Mouse (Mus musculus) B cell, adult 2 months (primary cell): ENCODE results near the gene Fancd2os.

Source experiments
- DNase-seq, 2 experiments: peaks; one replicate each; pipeline ENCODE4 v3.0.0; 2022

Fancd2os gene

DNA sequence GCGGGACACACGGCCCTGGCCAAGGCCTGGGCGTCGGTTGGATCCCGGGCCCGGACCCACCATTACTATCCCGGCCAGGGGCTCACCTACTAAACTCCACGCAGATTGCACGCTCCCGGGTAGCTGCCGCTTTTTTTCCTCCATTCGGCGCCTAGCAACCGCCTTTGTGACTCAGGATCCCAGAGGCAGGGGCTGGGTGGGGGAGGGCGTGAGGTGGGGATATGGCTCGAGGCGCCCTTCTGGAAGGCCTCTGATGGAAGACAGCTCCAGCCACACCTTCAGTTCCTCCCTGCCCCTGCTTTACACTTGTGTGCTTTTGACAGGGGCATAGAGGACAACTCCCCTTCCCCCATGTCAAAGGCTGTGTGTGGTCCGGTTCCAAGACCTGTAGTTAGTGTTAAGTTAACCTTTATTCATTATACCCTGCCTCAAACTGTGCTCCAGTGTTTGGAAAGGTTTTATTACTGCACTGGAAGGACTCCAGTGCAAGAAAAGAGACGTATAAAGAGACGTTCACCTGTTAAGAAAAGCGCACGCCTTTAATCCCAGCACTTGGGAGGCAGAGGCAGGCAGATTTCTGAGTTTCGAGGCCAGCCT, at the start of gene Fancd2os:
Gene Fancd2os (minus strand): TSS at position 173 of the 597 bp plus-strand sequence.
- no peak for DNase-seq

DNA sequence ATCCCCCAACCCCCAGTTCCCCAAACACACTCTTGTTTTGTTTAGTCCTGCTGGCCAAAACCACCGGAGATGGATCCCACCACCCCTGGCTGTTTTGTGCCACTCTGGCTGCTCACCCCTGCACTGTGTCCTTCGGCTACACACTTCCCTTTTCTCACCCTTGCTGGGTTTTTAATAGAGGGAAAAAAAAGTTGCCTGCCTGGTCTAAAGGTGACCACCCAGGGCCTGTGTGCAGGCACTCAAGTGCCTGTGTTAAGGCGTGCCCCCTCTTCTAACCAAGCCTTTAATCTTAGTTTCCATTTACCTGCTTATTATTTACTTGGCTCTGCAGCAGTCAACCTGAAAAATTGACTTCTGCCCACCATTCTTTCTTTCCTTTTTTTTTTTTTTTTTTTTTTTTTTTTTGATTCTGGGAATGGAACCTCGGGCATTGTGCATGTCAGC, 49.7 kb upstream of the Fancd2os start:
- DNase-seq: peak; percentile 53 to 58

DNA sequence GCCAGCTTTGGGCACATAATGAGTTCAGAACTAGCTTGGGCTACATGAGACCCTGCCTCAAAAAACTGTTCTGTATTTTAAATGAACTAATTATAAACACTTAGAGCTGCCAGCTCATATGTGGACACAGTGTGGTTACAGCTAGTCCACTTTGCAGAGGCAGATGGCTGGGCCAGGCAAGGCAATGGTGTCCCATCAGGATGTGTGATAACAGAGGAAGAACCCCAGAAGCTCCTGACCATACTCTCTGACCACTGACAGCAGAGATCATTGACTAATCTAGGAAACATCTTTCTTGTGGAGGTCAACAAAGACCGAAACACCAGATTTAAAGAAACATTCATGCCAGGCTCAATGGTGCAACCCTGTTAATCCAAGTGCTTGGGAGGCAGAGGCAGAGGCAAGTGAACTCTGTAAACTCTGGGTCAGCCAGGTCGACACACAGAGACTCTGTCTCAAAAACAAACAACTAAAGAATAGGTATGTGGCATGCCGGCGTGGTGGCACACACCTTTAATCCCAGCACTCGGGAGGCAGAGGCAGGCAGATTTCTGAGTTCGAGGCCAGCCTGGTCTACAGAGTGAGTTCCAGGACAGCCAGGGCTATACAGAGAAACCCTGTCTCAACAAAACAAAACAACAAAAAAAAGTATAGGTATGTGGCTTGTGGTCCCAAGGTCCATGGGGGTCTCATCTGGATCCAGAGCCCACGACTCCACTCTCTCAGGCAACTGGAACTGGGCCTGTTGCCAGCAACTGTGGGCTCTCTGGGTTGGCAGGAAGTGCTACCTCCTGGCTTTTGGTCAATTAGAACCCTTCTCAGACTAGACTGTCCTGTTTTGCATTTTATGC, 49.1 kb upstream of the Fancd2os start:
- DNase-seq: no peak

DNA sequence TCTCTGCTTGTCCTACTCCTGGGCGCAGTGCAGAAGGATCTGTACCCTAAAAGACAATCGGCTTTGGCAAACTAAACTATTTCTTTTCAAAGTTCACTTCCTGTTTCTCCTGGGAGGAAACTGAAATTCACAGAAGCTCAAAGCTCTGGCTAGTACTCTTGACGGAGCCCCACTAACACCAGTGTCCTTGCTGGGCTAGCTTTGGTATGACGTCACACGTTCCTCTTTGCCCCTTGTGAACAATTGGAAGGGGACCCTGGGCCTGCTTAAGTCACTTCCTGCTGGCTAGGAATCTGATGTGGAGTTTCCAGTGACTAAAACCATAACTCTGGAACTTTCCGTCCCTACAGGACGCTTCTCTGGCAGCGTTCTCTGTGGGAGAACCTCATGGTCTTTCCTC, 44.3 kb upstream of the Fancd2os start:
- peak in 1 of 2 experiments; percentile 14 for DNase-seq

DNA sequence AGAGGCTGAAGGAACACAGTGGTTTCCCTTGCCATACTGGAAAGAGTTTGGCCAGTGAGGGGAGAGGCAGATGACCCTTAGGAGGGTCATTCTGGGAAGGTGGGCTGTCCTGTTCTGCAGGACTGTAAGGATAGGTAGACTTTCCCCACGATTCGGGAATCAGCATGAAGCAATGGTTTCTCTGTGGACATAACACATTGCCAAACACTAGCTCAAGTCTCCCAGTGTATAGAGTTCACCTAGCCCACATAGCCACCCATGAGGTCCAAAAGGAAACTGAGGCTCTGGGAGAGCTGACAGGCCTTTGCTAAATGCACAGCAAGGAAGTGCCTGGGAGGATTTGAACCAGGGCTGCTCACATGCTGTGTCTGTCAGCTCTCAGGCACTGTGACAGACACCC, 43.5 kb upstream of the Fancd2os start:
- no peak for DNase-seq

DNA sequence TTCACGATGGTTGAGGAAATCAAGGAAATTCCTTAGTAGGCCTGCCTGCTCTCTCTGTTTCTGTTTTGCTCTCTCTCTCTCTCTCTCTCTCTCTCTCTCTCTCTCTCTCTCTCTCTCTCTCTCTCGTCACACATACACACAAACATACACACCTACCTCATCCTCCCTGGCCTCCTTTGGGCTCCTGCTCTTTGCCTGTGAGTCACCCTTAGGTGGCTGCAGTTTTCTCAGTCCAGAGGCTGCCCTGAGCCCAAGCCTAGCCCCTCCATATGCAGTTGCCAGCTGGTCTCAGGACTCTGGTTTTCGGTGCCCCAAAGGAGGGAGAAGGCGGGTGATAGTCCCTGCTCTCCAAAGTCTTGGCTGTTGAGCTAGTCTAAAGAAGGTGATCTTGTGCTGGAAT, 42.5 kb upstream of the Fancd2os start:
- no peak for DNase-seq

DNA sequence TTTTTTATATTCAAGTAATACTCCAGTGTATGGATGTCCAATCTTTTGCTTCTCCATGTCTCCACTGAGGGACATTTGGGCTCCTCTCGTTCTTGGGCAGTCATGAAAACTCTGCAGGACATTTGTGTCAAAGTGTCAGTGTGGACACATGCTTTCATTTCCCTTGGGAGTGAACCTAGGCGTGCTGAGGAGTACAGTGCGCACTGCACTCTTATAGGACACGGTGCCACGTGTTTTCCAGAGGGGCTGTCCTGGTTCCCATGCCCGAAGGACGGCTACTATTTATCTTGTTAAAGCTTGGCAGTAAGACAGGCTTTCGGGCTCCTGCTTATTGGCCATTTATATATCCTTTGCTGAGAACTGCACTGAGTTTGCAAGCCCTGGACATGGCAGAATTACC, 42.1 kb upstream of the Fancd2os start:
- DNase-seq: no peak

DNA sequence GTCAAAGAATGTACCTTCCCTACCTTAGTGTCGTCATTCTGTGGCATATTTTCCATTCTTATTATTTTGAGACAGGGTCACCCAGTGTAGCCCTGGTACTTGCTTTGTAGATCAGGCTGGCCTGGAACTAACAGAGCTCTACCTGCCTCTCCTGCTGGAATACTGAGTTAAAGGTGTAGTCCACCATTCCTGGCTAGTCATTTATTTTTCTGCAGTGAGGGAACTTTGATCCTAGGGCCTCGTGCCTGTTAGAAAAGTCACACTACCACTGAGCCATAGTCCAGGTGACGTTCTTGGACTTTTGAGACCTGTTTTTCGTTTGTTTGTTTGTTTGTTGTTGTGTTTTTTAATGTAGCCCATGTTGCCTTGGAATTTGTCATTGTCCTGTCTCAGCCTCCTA, 38.7 kb upstream of the Fancd2os start:
- DNase-seq: no peak

DNA sequence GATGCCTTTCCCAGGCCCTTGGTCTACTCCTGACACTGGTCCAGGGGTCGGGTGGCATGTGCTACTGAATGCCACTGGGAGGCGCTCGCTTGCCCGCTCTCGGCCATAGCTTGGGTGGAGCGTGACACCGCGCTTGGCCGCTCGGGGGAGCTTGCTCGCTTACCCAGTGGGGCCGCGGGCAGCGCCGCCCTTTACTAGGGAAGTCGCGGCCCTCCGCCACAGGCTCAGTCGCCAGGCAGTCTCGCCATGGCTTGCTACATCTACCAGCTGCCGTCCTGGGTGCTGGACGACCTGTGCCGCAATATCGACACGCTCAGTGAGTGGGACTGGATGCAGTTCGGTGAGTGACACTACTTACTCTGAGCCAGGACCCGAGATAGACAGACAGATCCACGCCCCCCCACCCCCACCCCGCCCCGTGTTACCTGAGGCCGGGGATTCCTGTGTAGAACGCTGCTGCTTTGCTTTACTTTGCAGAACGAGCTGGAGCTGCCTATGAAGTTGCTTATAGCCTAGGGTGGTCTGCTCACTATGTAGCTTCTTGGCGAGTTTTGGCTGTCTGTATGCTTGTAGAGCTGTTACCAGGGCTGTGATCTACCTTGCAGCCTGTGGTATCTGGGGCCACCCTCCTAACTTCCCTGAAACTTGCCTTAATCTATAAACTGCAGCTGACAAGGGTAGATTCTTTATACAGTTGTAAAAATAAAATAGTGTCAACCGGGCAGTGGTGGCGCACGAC, 38.0 kb upstream of the Fancd2os start, which contains the start of gene Irak2:
Gene Irak2 (plus strand): TSS at position 166 of the 739 bp plus-strand sequence.
- peak; percentile 95 to 96 for DNase-seq

DNA sequence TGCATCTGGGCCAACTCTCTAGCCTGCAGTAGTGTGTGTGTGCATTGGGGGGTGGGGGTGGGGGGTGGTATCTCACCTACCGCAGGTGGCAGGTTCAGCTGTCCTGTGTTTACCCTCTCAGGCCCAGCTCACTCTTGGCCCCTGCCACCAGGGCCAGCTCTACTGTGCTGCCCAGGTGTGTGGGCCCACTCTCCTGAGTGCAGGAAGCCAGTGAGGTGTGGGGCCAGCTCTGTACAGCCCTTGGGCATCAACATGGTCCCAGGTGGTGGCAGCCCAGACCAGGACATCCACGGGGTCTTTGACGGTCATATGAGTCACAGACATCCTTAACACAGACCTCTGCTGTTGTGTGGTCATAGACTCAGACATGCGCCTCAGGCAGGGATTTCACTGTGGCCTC, 32.3 kb upstream of the Fancd2os start:
- no peak for DNase-seq

DNA sequence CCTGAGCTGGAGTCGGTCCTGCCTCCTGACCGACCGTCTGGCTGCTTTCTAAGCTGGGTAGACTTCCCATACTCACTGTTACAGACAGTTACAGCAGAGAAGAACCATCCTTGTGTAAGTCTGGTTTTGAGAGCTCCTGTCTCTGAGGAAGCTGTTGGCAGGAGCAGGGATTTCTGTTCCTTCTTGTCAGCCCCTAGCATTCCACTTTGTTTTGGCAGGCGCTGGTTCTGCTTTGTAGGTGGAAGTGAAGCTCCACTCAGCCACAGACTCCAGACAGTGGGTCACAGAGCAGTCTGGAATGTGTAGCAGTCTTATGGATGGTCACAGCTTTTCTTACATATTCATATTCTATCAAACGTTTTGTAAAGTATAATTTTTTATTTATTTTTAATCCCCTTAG, 29.8 kb upstream of the Fancd2os start:
- no peak for DNase-seq

DNA sequence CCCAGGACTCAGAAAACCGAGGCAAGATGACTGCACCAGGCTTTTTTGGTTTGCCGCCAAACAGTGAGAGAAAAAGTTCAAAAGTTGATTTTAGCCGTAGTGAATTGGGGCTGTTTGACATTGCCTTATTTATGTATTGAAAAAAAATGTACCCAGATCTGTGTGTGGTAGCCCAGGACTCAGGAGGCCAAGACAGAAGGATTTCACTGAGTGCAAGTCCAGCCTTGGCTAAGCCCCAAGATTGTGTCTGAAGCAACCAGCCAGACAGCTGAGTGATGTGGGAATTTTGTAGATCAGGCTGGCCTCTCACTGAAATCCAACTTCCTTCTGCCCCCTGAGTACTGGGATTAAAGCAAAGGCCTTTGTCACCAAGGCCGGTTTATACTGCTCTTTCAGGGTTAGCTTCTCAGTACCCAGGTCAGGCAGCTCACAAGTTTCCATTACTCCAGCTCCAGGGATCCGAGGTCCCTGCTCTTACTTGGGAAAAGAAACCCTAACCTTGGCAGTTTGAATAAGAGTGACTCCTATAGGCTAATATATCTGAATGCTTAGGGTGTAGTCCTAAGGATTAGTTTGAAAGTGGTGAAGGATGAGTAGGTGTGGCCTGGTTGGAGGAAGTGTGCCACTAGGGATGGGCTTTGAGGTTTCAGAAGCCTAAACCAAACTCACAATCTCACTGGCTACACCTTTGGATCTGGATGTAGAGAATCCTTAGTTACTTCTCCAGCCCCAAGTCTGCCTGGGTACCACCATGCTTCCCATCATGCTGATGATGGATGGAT, 24.7 kb upstream of the Fancd2os start:
- DNase-seq: peak in 1 of 2 experiments; percentile 12

DNA sequence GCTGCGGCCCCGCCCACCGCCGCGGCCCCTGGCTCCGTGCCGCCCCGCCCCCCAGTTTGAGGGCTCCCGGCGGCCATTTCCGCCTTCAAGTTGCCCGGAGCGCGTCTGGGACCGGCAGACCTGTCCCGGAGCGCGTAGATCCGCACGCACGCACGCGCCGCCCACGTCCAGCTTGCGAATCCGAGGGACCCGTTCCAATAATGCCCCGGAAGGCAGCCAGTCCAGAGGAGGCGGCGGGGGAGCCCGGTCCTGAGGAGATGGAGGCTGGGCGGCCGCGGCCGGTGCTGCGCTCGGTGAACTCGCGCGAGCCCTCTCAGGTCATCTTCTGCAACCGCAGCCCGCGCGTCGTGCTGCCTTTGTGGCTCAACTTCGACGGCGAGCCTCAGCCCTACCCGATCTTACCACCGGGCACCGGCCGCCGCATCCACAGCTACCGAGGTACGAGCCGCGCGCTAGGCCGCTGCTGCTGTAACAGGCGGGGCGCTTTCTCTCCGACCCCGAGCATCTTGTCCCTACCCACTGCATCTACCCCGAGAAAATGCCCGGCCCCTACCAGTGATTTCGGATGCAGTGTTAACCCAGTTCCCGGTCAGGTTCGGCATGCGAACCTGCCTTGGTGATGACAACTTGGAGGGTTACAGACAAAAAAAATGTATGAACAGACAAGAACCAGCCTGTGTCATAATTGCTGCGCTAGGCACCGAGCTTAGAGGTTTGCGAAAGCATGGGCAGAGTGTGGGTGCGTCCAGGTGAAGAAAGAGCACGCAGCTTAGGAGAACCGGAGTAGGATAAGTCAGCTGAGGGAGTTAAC, 23.6 kb upstream of the Fancd2os start, which contains the start of gene Vhl:
Gene Vhl (plus strand): TSS at position 19 of the 811 bp plus-strand sequence.
- DNase-seq: peak; percentile 88 to 91

DNA sequence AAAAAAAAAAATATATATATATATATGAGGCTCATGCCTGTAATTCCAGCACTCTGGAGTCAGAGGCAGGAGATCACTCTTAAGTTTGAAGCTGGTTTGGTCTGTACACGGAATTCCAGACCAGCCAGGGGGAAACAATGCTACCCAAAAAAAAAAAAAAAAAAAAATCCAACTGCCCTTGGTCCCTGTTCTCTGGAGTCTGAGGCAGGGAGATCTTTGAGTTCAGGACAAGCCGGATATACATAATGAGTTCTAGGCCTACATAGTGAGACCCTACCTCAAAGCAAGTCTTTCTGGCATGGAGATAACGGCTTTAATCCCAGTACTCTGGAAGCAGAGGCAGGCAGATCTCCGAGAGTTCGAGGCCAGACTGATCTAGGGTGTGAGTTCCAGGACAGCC, 22.9 kb upstream of the Fancd2os start:
- DNase-seq: no peak

DNA sequence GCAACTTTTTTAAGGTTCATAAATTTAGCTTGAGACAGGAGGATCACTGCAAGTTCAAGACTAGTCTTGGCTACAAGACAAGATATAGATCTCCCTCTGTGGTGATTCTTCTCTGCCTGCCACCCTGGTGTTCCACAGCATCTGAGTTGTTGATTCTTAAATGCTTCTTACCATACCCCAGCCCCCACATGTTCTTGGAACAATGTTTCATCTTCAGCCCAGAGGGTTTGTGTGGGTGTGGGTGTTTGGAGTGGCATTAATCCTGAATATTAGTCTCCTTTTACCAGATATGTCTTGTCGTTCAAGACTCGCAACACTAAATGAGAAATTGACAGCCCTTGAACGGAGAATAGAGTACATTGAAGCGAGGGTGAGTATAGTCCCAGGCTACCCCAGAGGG, 15.0 kb upstream of the Fancd2os start:
- DNase-seq: no peak

DNA sequence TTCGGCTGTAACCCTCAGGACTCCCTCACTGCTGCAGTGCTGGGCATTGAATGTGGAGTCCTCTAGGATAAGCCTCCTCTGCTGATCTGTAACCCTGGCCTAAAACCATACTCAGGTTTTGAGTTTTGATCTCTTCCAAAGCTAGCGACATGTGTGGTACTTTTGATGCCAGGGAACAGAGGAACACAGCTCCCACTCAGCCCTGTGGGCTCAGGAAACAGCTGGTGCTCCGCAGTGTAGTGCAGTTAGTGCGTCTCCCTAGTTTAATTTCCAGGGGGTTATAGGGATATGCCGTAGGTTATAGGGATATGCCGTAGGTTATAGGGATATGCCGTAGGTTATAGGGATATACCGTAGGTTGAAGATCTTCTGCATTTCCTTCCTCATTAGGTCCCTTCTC, 14.5 kb upstream of the Fancd2os start:
- no peak for DNase-seq

DNA sequence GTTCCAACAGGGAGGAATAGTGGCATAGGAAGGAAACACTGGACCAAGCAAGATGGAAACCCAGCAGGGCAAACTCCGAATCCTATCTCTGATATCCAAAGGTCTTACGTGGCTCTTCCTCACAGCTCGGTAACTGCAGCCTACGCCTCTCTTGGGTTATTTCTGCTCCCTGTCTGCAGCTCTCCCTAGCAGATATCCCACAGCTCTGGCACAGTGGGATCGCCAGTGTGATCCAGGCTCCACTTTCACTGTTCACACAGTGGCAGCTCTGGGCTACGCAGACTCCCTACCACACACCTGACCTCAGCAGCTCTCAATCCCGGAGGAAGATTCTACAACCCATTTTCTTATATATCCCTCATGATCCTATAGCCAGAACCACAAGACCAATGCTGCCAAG, 13.6 kb upstream of the Fancd2os start:
- DNase-seq: no peak

DNA sequence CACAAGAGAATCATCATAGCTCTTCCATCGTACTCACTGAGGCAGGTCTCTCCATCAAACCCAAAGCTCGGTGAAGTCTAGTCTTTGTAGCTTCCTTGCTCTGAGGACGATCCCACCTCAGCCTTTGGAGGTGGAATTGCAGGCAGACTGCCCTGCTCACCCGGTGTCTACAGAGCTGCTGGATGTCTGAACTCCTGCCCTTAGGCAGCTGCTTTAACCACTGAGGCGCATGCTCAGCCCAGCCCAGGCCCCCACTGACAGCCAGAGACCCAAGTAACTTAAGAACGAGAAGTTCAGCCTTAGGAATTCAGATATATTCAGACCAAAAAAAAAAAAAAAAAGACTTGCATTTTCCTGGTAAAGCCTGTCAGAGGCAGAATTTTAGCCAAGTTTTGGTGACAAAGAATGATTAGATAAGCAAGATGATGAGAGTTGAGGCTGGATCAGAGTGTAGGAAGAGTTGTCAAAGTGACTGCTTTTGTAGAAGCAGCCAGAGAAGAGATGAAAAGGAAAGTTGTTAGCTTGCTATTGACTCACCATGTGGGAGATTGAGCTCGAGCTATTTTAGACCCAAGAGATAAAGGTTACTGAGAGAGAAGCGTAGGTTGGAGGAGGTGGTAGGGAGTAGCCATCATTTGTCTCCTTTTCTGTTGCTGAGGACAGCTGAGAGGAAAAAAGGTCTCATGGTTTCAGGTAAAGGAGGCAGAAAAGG, 11.9 kb upstream of the Fancd2os start:
- no peak for DNase-seq

DNA sequence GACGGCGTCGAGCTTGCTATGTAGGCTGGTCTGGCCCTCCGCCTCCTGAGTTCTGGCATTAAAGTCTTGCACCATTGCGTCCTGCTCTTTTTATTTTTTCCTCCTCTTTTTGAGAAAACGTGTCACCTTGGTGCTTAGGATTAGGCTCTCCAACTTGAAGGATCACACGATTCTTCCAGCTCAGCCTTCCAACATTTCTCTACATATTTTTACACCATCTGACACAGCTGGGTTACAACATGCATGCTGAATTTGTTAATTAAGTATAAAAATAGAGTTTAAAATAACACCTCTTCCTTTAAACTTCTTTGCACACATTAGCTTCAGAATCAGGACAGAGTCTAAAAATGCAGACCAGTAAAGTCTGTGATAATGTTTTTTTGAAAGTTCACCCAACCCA, 8.8 kb upstream of the Fancd2os start:
- no peak for DNase-seq

DNA sequence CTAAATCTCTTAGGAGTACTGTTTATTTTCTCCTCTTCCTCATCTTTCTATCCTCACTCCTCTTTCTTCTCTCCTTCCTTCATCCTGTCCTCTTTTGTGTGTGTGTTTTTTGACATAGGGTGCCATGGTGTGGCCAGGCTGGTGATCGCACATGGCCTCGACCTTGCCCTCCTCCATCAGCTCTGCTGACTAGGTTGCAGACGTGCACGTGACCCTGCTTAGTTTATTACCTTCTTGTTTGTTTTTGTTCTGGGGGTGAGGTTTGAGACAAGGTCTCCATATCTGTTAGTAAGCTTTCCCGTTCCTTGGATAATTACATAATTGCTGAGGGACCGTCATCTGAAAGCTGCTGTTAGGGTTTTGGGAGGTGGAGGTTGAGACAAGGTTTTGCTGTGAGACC, 8.4 kb upstream of the Fancd2os start:
- DNase-seq: no peak

DNA sequence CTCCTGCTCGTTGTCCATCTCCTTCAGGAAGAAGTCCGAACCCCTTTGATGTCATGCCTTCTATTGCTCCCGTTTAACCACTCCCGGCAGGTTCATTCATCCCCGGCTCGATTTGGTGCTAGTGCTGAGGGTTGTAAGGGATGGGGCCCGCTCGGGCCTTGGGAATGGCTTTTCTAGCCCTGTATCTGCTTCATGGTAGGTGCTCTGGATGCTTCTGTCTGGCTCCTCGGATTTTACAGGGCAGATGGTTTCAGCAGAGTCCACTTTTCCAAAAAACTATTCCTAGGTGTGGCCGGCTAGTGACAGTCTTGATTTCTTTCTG, 4.7 kb upstream of the Fancd2os start:
- DNase-seq: no peak
